Mouse (Mus musculus) kidney, embryonic 15.5 days (tissue): ENCODE results near the gene Disc1. TPM values are rescaled to one million over a fixed set of nuclear protein-coding genes. Genes with fewer than 3 reads are reported as not detected.

ENCODE experiments used
- ATAC-seq: fragments of 200-750 bp; cut with Nextera tagmentation; replicated peaks from 2 replicates; pipeline ENCODE4 v1.8.0; 2017; ENCODE audit warnings: moderate TSS enrichment; ENCODE audit not compliant: low FRiP score
- H3K27ac ChIP-seq: fragments of 300-500 bp; sonication (generic); 2 replicates; pipeline ENCODE4 v1.5.1; 2015; ENCODE audit warnings: mild to moderate bottlenecking, inconsistent platforms
- H3K27me3 ChIP-seq: fragments of 300-500 bp; sonication (generic); 2 replicates; pipeline ENCODE4 v1.6.1; 2015; ENCODE audit warnings: inconsistent platforms
- H3K36me3 ChIP-seq: fragments of 300-500 bp; sonication (generic); 2 replicates; pipeline ENCODE4 v1.6.1; 2015; ENCODE audit warnings: inconsistent platforms
- H3K4me1 ChIP-seq: fragments of 300-500 bp; sonication (generic); 2 replicates; pipeline ENCODE4 v1.6.1; 2015; ENCODE audit warnings: inconsistent platforms
- H3K4me2 ChIP-seq: fragments of 300-500 bp; sonication (generic); 2 replicates; pipeline ENCODE4 v1.6.1; 2015; ENCODE audit warnings: moderate library complexity, mild to moderate bottlenecking, inconsistent platforms
- H3K4me3 ChIP-seq: fragments of 300-500 bp; sonication (generic); replicated peaks from 2 replicates; pipeline ENCODE4 v1.5.1; 2015; ENCODE audit warnings: mild to moderate bottlenecking, inconsistent platforms
- H3K9ac ChIP-seq: fragments of 300-500 bp; sonication (generic); 2 replicates; pipeline ENCODE4 v1.6.1; 2015; ENCODE audit warnings: mild to moderate bottlenecking, inconsistent platforms
- H3K9me3 ChIP-seq: fragments of 300-500 bp; sonication (generic); replicated peaks from 2 replicates; pipeline ENCODE4 v1.6.1; 2016; ENCODE audit warnings: inconsistent platforms
- WGBS: fragments of 180-500 bp; shearing (Covaris S2); methylation state at CpG from one replicate; pipeline ENCODE4 v1.1.7; 2015; ENCODE audit warnings: mixed read lengths; 5-methylcytosine and 5-hydroxymethylcytosine counted together
- polyA plus RNA-seq: library from polyadenylated mRNA; unstranded; fragments of >200 nt; fragmentation: Nextera tagmentation; extraction: Ambion mirVana; gene quantifications from 2 replicates; pipeline ENCODE4 v1.2.1, GENCODE M21; 2015

Disc1 gene
- polyA plus RNA-seq, 1 experiment from 2014 or later: 3.6 TPM

GRCm38 (mm10) chr8:125187044-125187443, 133.0 kb downstream of the Disc1 start:
- H3K27ac ChIP-seq: no peak overlapping the region
- 0 out of 2 replicates have a peak, but pooled peaks cover 7% of the 10 kb centered on the region for H3K27me3 ChIP-seq
- H3K36me3 ChIP-seq: no peaks in the 10 kb centered on the region
- H3K4me3 ChIP-seq: no peak overlapping the region
- peaks cover 22% of the 10 kb centered on the region for H3K4me1 ChIP-seq
- 31% methylated on average over 10 of the region's 10 CpGs for WGBS
- no peak for ATAC-seq
- no peaks in the 10 kb centered on the region for H3K9me3 ChIP-seq
- H3K4me2 ChIP-seq: peak overlapping the region; percentile 17; the same call in 1 of the 2 replicates
- H3K9ac ChIP-seq: no peak overlapping the region

GRCm38 (mm10) chr8:125193701-125194100, 139.7 kb downstream of the Disc1 start:
- WGBS: 75% methylated on average over 5 of the region's 5 CpGs
- H3K27me3 ChIP-seq: peaks cover 10% of the 10 kb centered on the region; the same call in 1 of the 2 replicates

GRCm38 (mm10) chr8:125195121-125195520, 141.1 kb downstream of the Disc1 start:
- Histone ChIP-seq H3K9me3 (no peaks in the 10 kb centered on the region), H3K27ac (no peak overlapping the region), H3K36me3 (no peaks in the 10 kb centered on the region), H3K27me3 (peaks cover 10% of the 10 kb centered on the region; the same call in 1 of the 2 replicates), H3K4me1 (peaks cover 56% of the 10 kb centered on the region), H3K4me2 (no peak overlapping the region), H3K9ac (no peak overlapping the region), H3K4me3 (no peak overlapping the region)
- 36% methylated on average over 9 of the region's 9 CpGs for WGBS
- ATAC-seq: no peak

More at GRCm38 (mm10) chr8:125193701-125194100, 139.7 kb downstream of the Disc1 start:
- ATAC-seq: no peak
- Histone ChIP-seq H3K9ac (no peak overlapping the region), H3K4me3 (no peak overlapping the region), H3K36me3 (no peaks in the 10 kb centered on the region), H3K27ac (no peak overlapping the region), H3K4me1 (peaks cover 42% of the 10 kb centered on the region), H3K9me3 (no peaks in the 10 kb centered on the region), H3K4me2 (no peak overlapping the region)

GRCm38 (mm10) chr8:125196573-125197094, 142.6 kb downstream of the Disc1 start:
- no peaks in the 10 kb centered on the region for H3K36me3 ChIP-seq
- peak overlapping the region; percentile 63 for H3K27ac ChIP-seq
- no peak; the same call in 1 of the 2 replicates for ATAC-seq
- WGBS: 42% methylated on average over 14 of the region's 14 CpGs
- H3K9ac ChIP-seq: no peak overlapping the region
- H3K4me1 ChIP-seq: peaks cover 69% of the 10 kb centered on the region
- H3K4me2 ChIP-seq: no peak overlapping the region
- no peaks in the 10 kb centered on the region for H3K9me3 ChIP-seq
- peaks cover 10% of the 10 kb centered on the region; the same call in 1 of the 2 replicates for H3K27me3 ChIP-seq
- H3K4me3 ChIP-seq: no peak overlapping the region

GRCm38 (mm10) chr8:125197341-125198002, 143.5 kb downstream of the Disc1 start:
- H3K9me3 ChIP-seq: no peaks in the 10 kb centered on the region
- H3K4me1 ChIP-seq: peaks cover 69% of the 10 kb centered on the region
- H3K4me3 ChIP-seq: no peak overlapping the region
- 53% methylated on average over 7 of the region's 7 CpGs for WGBS
- H3K27me3 ChIP-seq: peaks cover 10% of the 10 kb centered on the region; the same call in 1 of the 2 replicates
- no peak overlapping the region for H3K4me2 ChIP-seq
- H3K27ac ChIP-seq: peak overlapping the region; percentile 78
- no peak overlapping the region for H3K9ac ChIP-seq
- H3K36me3 ChIP-seq: no peaks in the 10 kb centered on the region
- no peak for ATAC-seq

GRCm38 (mm10) chr8:125198420-125199196, 144.6 kb downstream of the Disc1 start:
- no peaks in the 10 kb centered on the region for H3K9me3 ChIP-seq
- 59% methylated on average over 9 of the region's 9 CpGs for WGBS
- no peaks in the 10 kb centered on the region for H3K36me3 ChIP-seq

GRCm38 (mm10) chr8:125199197-125199939, 145.4 kb downstream of the Disc1 start:
- no peaks in the 10 kb centered on the region for H3K9me3 ChIP-seq
- H3K36me3 ChIP-seq: no peaks in the 10 kb centered on the region
- peaks cover 69% of the 10 kb centered on the region for H3K4me1 ChIP-seq
- H3K4me2 ChIP-seq: no peak overlapping the region
- WGBS: 65% methylated on average over 16 of the region's 16 CpGs
- no peak overlapping the region for H3K9ac ChIP-seq
- peaks cover 6% of the 10 kb centered on the region; the same call in 1 of the 2 replicates for H3K27me3 ChIP-seq
- H3K27ac ChIP-seq: peak overlapping the region; percentile 78
- no peak for ATAC-seq
- H3K4me3 ChIP-seq: no peak overlapping the region

More at GRCm38 (mm10) chr8:125198420-125199196, 144.6 kb downstream of the Disc1 start:
- no peak for ATAC-seq
- H3K4me3 ChIP-seq: no peak overlapping the region
- peaks cover 69% of the 10 kb centered on the region for H3K4me1 ChIP-seq
- H3K27me3 ChIP-seq: peaks cover 10% of the 10 kb centered on the region; the same call in 1 of the 2 replicates
- H3K9ac ChIP-seq: no peak overlapping the region
- peak overlapping the region; percentile 78 for H3K27ac ChIP-seq
- no peak overlapping the region for H3K4me2 ChIP-seq

- peaks cover 59% of the 10 kb centered on the region for H3K4me1 ChIP-seq
- WGBS: 37% methylated on average over 13 of the region's 13 CpGs
- ATAC-seq: peak; percentile 74
- no peak overlapping the region for H3K4me3 ChIP-seq
- H3K9ac ChIP-seq: no peak overlapping the region
- H3K4me2 ChIP-seq: peak overlapping the region; percentile 17; the same call in 1 of the 2 replicates
- peak overlapping the region; percentile 78 for H3K27ac ChIP-seq
- H3K27me3 ChIP-seq: no peaks in the 10 kb centered on the region
- no peaks in the 10 kb centered on the region for H3K9me3 ChIP-seq
- H3K36me3 ChIP-seq: no peaks in the 10 kb centered on the region
Measured at GRCm38 (mm10) chr8:125200273-125200863, 146.4 kb downstream of the Disc1 start.

- Histone ChIP-seq H3K4me1 (peaks cover 47% of the 10 kb centered on the region), H3K4me3 (no peak overlapping the region), H3K27ac (no peak overlapping the region), H3K4me2 (no peak overlapping the region), H3K27me3 (no peaks in the 10 kb centered on the region), H3K36me3 (no peaks in the 10 kb centered on the region), H3K9me3 (no peaks in the 10 kb centered on the region), H3K9ac (no peak overlapping the region)
- no peak for ATAC-seq
- 74% methylated on average over 6 of the region's 6 CpGs for WGBS
Measured at GRCm38 (mm10) chr8:125201650-125202049, 147.7 kb downstream of the Disc1 start.

GRCm38 (mm10) chr8:125203016-125203415, 149.0 kb downstream of the Disc1 start:
- no peaks in the 10 kb centered on the region for H3K36me3 ChIP-seq
- ATAC-seq: no peak
- no peak overlapping the region for H3K9ac ChIP-seq
- WGBS: 65% methylated on average over 9 of the region's 9 CpGs
- peaks cover 34% of the 10 kb centered on the region for H3K4me1 ChIP-seq
- H3K4me3 ChIP-seq: no peak overlapping the region
- no peaks in the 10 kb centered on the region for H3K27me3 ChIP-seq
- no peaks in the 10 kb centered on the region for H3K9me3 ChIP-seq
- no peak overlapping the region for H3K27ac ChIP-seq
- no peak overlapping the region for H3K4me2 ChIP-seq

- no peak overlapping the region for H3K9ac ChIP-seq
- peaks cover 9% of the 10 kb centered on the region for H3K4me1 ChIP-seq
- no peaks in the 10 kb centered on the region for H3K36me3 ChIP-seq
- no peak overlapping the region for H3K4me3 ChIP-seq
- ATAC-seq: no peak
- H3K4me2 ChIP-seq: no peak overlapping the region
- 93% methylated on average over 4 of the region's 4 CpGs for WGBS
- no peak overlapping the region for H3K27ac ChIP-seq
- H3K9me3 ChIP-seq: no peaks in the 10 kb centered on the region
- no peaks in the 10 kb centered on the region for H3K27me3 ChIP-seq
Measured at GRCm38 (mm10) chr8:125205556-125205955, 151.6 kb downstream of the Disc1 start.
